Mouse (Mus musculus): ENCODE results near the gene Poc1b. TPM values are rescaled to one million over a fixed set of nuclear protein-coding genes. Genes with fewer than 3 reads are reported as not detected.

Poc1b gene
- total RNA-seq (2014; fragmentation: Nextera tagmentation) (53.0 and 54.0 TPM in 2 replicates), total RNA-seq (2017) (3.0 and 5.6 TPM in 2 replicates), polyA plus RNA-seq (2012) (17.4 and 20.7 TPM in 2 replicates)

GRCm38 (mm10) chr10:99106703-99107631, at the start of gene Poc1b:
TSS of gene Poc1b (plus strand) at chr10:99107036.
- Histone ChIP-seq H3K9me3 (replicated peaks) (peaks cover 6% of the 10 kb centered on the region), H3K27me3 (ENCODE audit: insufficient read depth, low read length) (no peaks in the 10 kb centered on the region), H3K4me3 (ENCODE audit: low read depth, low read length) (peak within 1 kb of the TSS; percentile 90), H3K36me3 (replicated peaks) (peaks cover 28% of the 10 kb centered on the region), H3K4me1 (ENCODE audit: insufficient read depth, low read depth, low read length) (peaks cover 28% of the 10 kb centered on the region)
- TF ChIP-seq POLR2AphosphoS5 (IDR thresholded peaks at IDR 0.05; ENCODE audit: insufficient replicate concordance, low read depth, low read length) (no peak), GATA2 (IDR thresholded peaks at IDR 0.05; ENCODE audit: borderline replicate concordance, low read depth, low read length) (no peak), TAL1 (conservative IDR thresholded peaks at IDR 0.05; ENCODE audit: low read depth, low read length) (no peak), CTCF (IDR thresholded peaks at IDR 0.05; ENCODE audit: low read depth, low read length) (no peak), GATA1 (IDR thresholded peaks at IDR 0.05; ENCODE audit: borderline replicate concordance, low read length) (no peak)
- ATAC-seq (ENCODE audit: extremely low read depth, insufficient number of reproducible peaks, low FRiP score, poor library complexity, severe bottlenecking) (peak; percentile 71), DNase-seq (ENCODE audit: low spot score) (peak; percentile 72)

GRCm38 (mm10) chr10:99060588-99060987, 46.2 kb upstream of the Poc1b start:
- no peak for DNase-seq (ENCODE audit: low spot score)
- Histone ChIP-seq H3K4me1 (ENCODE audit: insufficient read depth, low read depth, low read length) (no peaks in the 10 kb centered on the region), H3K4me3 (ENCODE audit: low read depth, low read length) (no peak overlapping the region), H3K9me3 (replicated peaks) (no peaks in the 10 kb centered on the region), H3K36me3 (replicated peaks) (no peaks in the 10 kb centered on the region), H3K27me3 (ENCODE audit: insufficient read depth, low read length) (peaks cover 3% of the 10 kb centered on the region; the same call in 1 of the 2 replicates)
- no peak for TF ChIP-seq TAL1 (conservative IDR thresholded peaks at IDR 0.05; ENCODE audit: low read depth, low read length)
- no peak for TF ChIP-seq GATA1 (IDR thresholded peaks at IDR 0.05; ENCODE audit: borderline replicate concordance, low read length)
- no peak for TF ChIP-seq CTCF (IDR thresholded peaks at IDR 0.05; ENCODE audit: low read depth, low read length)
- ATAC-seq (ENCODE audit: extremely low read depth, insufficient number of reproducible peaks, low FRiP score, poor library complexity, severe bottlenecking) = no peak

GRCm38 (mm10) chr10:99061418-99061817, 45.4 kb upstream of the Poc1b start:
- Histone ChIP-seq H3K4me3 (ENCODE audit: low read depth, low read length) (no peak overlapping the region), H3K27me3 (ENCODE audit: insufficient read depth, low read length) (peaks cover 3% of the 10 kb centered on the region; the same call in 1 of the 2 replicates), H3K4me1 (ENCODE audit: insufficient read depth, low read depth, low read length) (no peaks in the 10 kb centered on the region), H3K36me3 (replicated peaks) (no peaks in the 10 kb centered on the region), H3K9me3 (replicated peaks) (no peaks in the 10 kb centered on the region)
- DNase-seq (ENCODE audit: low spot score) (no peak), ATAC-seq (ENCODE audit: extremely low read depth, insufficient number of reproducible peaks, low FRiP score, poor library complexity, severe bottlenecking) (no peak)
- TF ChIP-seq POLR2AphosphoS5 (IDR thresholded peaks at IDR 0.05; ENCODE audit: insufficient replicate concordance, low read depth, low read length) (no peak), TAL1 (conservative IDR thresholded peaks at IDR 0.05; ENCODE audit: low read depth, low read length) (no peak), GATA2 (IDR thresholded peaks at IDR 0.05; ENCODE audit: borderline replicate concordance, low read depth, low read length) (no peak), GATA1 (IDR thresholded peaks at IDR 0.05; ENCODE audit: borderline replicate concordance, low read length) (no peak), CTCF (IDR thresholded peaks at IDR 0.05; ENCODE audit: low read depth, low read length) (no peak)

- no peak overlapping the region for H3K4me3 ChIP-seq (ENCODE audit: low read depth, low read length)
- no peaks in the 10 kb centered on the region for H3K4me1 ChIP-seq (ENCODE audit: insufficient read depth, low read depth, low read length)
- no peaks in the 10 kb centered on the region for H3K36me3 ChIP-seq (replicated peaks)
- H3K27me3 ChIP-seq (ENCODE audit: insufficient read depth, low read length) = peaks cover 3% of the 10 kb centered on the region; the same call in 1 of the 2 replicates
- TF ChIP-seq POLR2AphosphoS5 (IDR thresholded peaks at IDR 0.05; ENCODE audit: insufficient replicate concordance, low read depth, low read length) (no peak), TAL1 (conservative IDR thresholded peaks at IDR 0.05; ENCODE audit: low read depth, low read length) (no peak), GATA2 (IDR thresholded peaks at IDR 0.05; ENCODE audit: borderline replicate concordance, low read depth, low read length) (no peak), CTCF (IDR thresholded peaks at IDR 0.05; ENCODE audit: low read depth, low read length) (no peak), GATA1 (IDR thresholded peaks at IDR 0.05; ENCODE audit: borderline replicate concordance, low read length) (no peak)
- ATAC-seq (ENCODE audit: extremely low read depth, insufficient number of reproducible peaks, low FRiP score, poor library complexity, severe bottlenecking) (no peak), DNase-seq (ENCODE audit: low spot score) (no peak)
- no peaks in the 10 kb centered on the region for H3K9me3 ChIP-seq (replicated peaks)
These were observed 44.3 kb upstream of the Poc1b start for GRCm38 (mm10) chr10:99062546-99062945.

GRCm38 (mm10) chr10:99076113-99076895, 30.5 kb upstream of the Poc1b start:
- DNase-seq (ENCODE audit: low spot score) = no peak
- Histone ChIP-seq H3K4me3 (ENCODE audit: low read depth, low read length) (no peak overlapping the region), H3K9me3 (replicated peaks) (no peaks in the 10 kb centered on the region), H3K36me3 (replicated peaks) (no peaks in the 10 kb centered on the region), H3K27me3 (ENCODE audit: insufficient read depth, low read length) (peaks cover 18% of the 10 kb centered on the region), H3K4me1 (ENCODE audit: insufficient read depth, low read depth, low read length) (peaks cover 3% of the 10 kb centered on the region)
- no peak for ATAC-seq (ENCODE audit: extremely low read depth, insufficient number of reproducible peaks, low FRiP score, poor library complexity, severe bottlenecking)
- TF ChIP-seq GATA2 (IDR thresholded peaks at IDR 0.05; ENCODE audit: borderline replicate concordance, low read depth, low read length) (no peak), TAL1 (conservative IDR thresholded peaks at IDR 0.05; ENCODE audit: low read depth, low read length) (no peak), CTCF (IDR thresholded peaks at IDR 0.05; ENCODE audit: low read depth, low read length) (no peak), POLR2AphosphoS5 (IDR thresholded peaks at IDR 0.05; ENCODE audit: insufficient replicate concordance, low read depth, low read length) (no peak), GATA1 (IDR thresholded peaks at IDR 0.05; ENCODE audit: borderline replicate concordance, low read length) (no peak)

- TF ChIP-seq POLR2AphosphoS5 (IDR thresholded peaks at IDR 0.05; ENCODE audit: insufficient replicate concordance, low read depth, low read length) (no peak), CTCF (IDR thresholded peaks at IDR 0.05; ENCODE audit: low read depth, low read length) (no peak), TAL1 (conservative IDR thresholded peaks at IDR 0.05; ENCODE audit: low read depth, low read length) (no peak), GATA2 (IDR thresholded peaks at IDR 0.05; ENCODE audit: borderline replicate concordance, low read depth, low read length) (no peak)
- ATAC-seq (ENCODE audit: extremely low read depth, insufficient number of reproducible peaks, low FRiP score, poor library complexity, severe bottlenecking) (no peak), DNase-seq (ENCODE audit: low spot score) (no peak)
- H3K4me1 ChIP-seq (ENCODE audit: insufficient read depth, low read depth, low read length) = peaks cover 19% of the 10 kb centered on the region
- H3K9me3 ChIP-seq (replicated peaks) = no peaks in the 10 kb centered on the region
- H3K4me3 ChIP-seq (ENCODE audit: low read depth, low read length) = no peak overlapping the region
- no peaks in the 10 kb centered on the region for H3K36me3 ChIP-seq (replicated peaks)
- H3K27me3 ChIP-seq (ENCODE audit: insufficient read depth, low read length) = peaks cover 26% of the 10 kb centered on the region
These were observed 28.2 kb upstream of the Poc1b start for GRCm38 (mm10) chr10:99078621-99079020.

Measured in G1E (cell line).